Mouse (Mus musculus) stomach, embryonic 16.5 days (tissue): ENCODE data around the gene Klhl35. TPM values are rescaled to one million over a fixed set of nuclear protein-coding genes. Genes with fewer than 3 reads are reported as not detected.
"Not testable (repeated sequence)": the region's sequence is repeated elsewhere in the genome, so short reads cannot be mapped to it uniquely, and the experiment has no call there.

Experiments
- ATAC-seq: fragments of 200-750 bp; cut with Nextera tagmentation; 2 replicates; pipeline ENCODE4 v1.8.0; 2017; ENCODE audit warnings: moderate number of reproducible peaks, moderate TSS enrichment; ENCODE audit not compliant: insufficient read depth, low FRiP score
- H3K27ac ChIP-seq: fragments of 300-500 bp; sonication (generic); 2 replicates; pipeline ENCODE4 v1.5.1; 2014; ENCODE audit warnings: low read length
- H3K27me3 ChIP-seq: fragments of 300-500 bp; sonication (generic); 2 replicates; pipeline ENCODE4 v1.6.1; 2014; ENCODE audit warnings: low read length, control low read depth, mixed read lengths; ENCODE audit not compliant: control insufficient read depth, insufficient read depth
- H3K36me3 ChIP-seq: fragments of 300-500 bp; sonication (generic); 2 replicates; pipeline ENCODE4 v1.6.1; 2014; ENCODE audit warnings: low read length; ENCODE audit not compliant: control insufficient read depth, insufficient read depth
- H3K4me1 ChIP-seq: fragments of 300-500 bp; sonication (generic); 2 replicates; pipeline ENCODE4 v1.6.1; 2014; ENCODE audit warnings: low read length, control low read depth, mixed read lengths; ENCODE audit not compliant: control insufficient read depth, insufficient read depth
- H3K4me2 ChIP-seq: fragments of 300-500 bp; sonication (generic); 2 replicates; pipeline ENCODE4 v1.6.1; 2014; ENCODE audit warnings: low read depth, low read length, mixed read lengths
- H3K4me3 ChIP-seq: fragments of 300-500 bp; sonication (generic); replicated peaks from 2 replicates; pipeline ENCODE4 v1.5.1; 2014; ENCODE audit warnings: mild to moderate bottlenecking, low read length
- H3K9ac ChIP-seq: fragments of 300-500 bp; sonication (generic); 2 replicates; pipeline ENCODE4 v1.6.1; 2014; ENCODE audit warnings: low read length
- H3K9me3 ChIP-seq: fragments of 300-500 bp; sonication (generic); replicated peaks from 2 replicates; pipeline ENCODE4 v1.6.1; 2016; ENCODE audit warnings: low read length, control low read depth; ENCODE audit not compliant: control insufficient read depth
- WGBS: fragments of 180-500 bp; shearing (Covaris S2); extraction: QIAGEN DNeasy Blood & Tissue Kit; methylation state at CpG from one replicate; pipeline ENCODE4 v1.1.7; 2014; 5-methylcytosine and 5-hydroxymethylcytosine counted together
- polyA plus RNA-seq: library from polyadenylated mRNA; unstranded; fragments of >200 nt; fragmentation: Nextera tagmentation; extraction: Ambion mirVana; gene quantifications from 2 replicates; pipeline ENCODE4 v1.2.1, GENCODE M21; 2015

The Klhl35 gene
- polyA plus RNA-seq, 1 experiment from 2014 or later = 0.14 TPM

DNA sequence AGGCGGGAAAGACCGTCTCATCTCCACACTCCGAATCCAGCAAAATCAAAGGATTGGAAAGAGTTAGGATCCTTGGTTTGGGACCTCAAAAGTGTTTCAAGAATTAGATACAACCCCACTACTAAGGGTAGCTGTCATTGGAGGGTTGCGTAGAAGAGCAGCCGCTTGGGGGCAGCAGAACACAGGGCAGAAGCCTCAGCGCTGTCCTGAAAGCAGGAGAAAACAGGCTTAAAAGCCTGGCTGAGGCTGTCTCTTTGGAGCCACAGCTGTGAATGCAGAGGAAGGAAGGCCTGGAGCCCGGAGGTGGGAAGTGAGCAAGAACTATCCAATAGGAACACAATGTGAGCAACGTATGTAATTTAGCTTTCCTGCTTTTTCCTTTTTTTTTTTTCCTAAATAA is 34.4 kb downstream of the Klhl35 start:
- Histone ChIP-seq H3K9me3 (no peaks in the 10 kb centered on the region), H3K9ac (no peak overlapping the region), H3K4me3 (no peak overlapping the region), H3K27ac (no peak overlapping the region), H3K36me3 (no peaks in the 10 kb centered on the region), H3K4me1 (0 out of 2 replicates have a peak, but pooled peaks cover 3% of the 10 kb centered on the region), H3K4me2 (no peak overlapping the region), H3K27me3 (no peaks in the 10 kb centered on the region)
- peak; percentile 85 for ATAC-seq
- 3% methylated on average over 8 of the region's 8 CpGs for WGBS

DNA sequence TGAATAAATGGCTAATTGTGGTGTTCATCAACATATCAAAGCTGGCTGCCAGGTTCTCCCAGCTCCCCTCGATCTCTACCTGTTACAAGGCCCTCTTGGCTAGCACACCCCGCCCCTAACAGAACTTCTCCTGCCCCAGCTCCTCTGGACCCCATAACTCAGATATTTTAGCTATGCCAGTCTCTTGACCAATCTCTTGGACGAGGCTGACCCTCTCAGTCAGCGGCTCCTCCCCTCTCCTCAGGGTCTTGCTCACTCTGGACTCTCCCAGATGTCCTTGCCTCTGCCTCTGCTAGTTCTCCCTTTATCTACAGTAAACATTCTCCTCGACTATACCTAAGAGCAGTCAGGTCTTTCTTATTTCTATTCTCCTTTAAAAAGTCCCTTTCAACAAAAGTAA is 34.9 kb downstream of the Klhl35 start:
- no peak overlapping the region for H3K9ac ChIP-seq

DNA sequence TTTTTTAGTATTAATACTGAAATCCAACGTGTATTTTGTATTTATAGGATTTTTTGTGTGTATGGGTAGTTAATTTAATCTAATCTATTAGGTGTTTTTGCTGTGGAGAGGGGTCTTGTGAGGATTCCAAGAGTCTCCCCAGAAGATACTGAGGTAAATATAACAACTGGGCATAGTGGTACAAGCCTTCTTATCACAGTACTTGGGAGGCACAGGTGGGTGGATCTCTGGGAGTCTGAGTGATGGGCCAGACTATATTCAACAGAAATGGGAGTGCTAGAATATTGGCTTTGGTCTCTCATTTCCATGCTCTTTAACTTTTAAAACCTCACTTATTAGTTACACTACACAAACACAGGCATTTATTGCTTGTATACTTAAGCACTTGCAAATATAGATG is 35.3 kb downstream of the Klhl35 start:
- H3K4me3 ChIP-seq = no peak overlapping the region
- no peak overlapping the region for H3K4me2 ChIP-seq
- WGBS = 49% methylated on average over 1 of the region's 1 CpGs
- 0 out of 2 replicates have a peak, but pooled peaks cover 3% of the 10 kb centered on the region for H3K4me1 ChIP-seq
- H3K9me3 ChIP-seq = no peaks in the 10 kb centered on the region
- no peak overlapping the region for H3K27ac ChIP-seq
- H3K27me3 ChIP-seq = no peaks in the 10 kb centered on the region
- H3K9ac ChIP-seq = no peak overlapping the region
- ATAC-seq = no peak
- H3K36me3 ChIP-seq = no peaks in the 10 kb centered on the region

More for the DNA sequence above, 34.9 kb downstream of the Klhl35 start:
- no peak overlapping the region for H3K4me3 ChIP-seq
- ATAC-seq = peak; percentile 40; the same call in 1 of the 2 replicates
- no peaks in the 10 kb centered on the region for H3K36me3 ChIP-seq
- H3K4me2 ChIP-seq = no peak overlapping the region
- no peaks in the 10 kb centered on the region for H3K27me3 ChIP-seq
- WGBS = 26% methylated on average over 5 of the region's 5 CpGs
- no peak overlapping the region for H3K27ac ChIP-seq
- 0 out of 2 replicates have a peak, but pooled peaks cover 3% of the 10 kb centered on the region for H3K4me1 ChIP-seq
- no peaks in the 10 kb centered on the region for H3K9me3 ChIP-seq

DNA sequence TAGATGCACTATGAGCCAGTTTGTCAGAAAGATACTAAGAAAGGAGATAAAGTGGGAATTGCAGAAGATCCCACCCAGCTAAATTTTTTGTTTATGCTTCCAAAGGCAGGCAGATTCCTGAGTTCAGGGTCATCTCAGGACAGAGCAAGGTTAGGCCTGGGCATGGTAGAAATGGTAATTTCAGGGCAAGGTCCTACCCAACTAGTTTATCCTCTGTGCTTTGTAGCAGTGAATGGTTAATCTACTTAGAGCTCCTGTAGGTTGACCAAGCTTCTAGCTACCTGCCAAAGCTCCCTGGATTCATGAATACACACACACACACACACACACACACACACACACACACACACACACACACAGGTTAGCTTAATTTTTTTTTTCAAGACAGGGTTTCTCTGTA is 38.8 kb downstream of the Klhl35 start:
- H3K4me2 ChIP-seq = no peak overlapping the region
- no peak overlapping the region for H3K27ac ChIP-seq
- no peaks in the 10 kb centered on the region for H3K27me3 ChIP-seq
- ATAC-seq = no peak
- H3K9ac ChIP-seq = no peak overlapping the region
- H3K4me1 ChIP-seq = 0 out of 2 replicates have a peak, but pooled peaks cover 3% of the 10 kb centered on the region
- no peaks in the 10 kb centered on the region for H3K9me3 ChIP-seq
- H3K36me3 ChIP-seq = no peaks in the 10 kb centered on the region
- H3K4me3 ChIP-seq = no peak overlapping the region

DNA sequence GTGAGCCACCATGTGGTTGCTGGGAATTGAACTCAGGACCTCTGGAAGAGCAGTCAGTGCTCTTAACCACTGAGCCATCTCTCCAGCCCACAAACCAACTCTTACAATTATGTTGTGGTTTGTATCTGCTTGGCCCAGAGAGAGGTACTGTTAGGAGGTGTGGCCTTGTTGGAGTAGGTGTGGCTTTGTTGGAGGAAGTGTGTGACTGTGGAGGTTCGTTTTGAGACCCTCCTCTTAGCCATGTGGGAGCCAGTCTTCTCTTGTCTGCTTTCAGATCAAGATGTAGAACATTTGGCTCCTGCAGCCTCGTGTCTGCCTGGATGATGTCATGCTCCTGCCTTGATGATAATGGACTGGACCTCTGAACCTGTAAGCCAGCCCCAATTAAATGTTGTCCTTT is 42.4 kb downstream of the Klhl35 start:
- not testable (repeated sequence) for H3K9me3 ChIP-seq, H3K27ac ChIP-seq, H3K4me3 ChIP-seq, H3K36me3 ChIP-seq, H3K9ac ChIP-seq, H3K27me3 ChIP-seq, ATAC-seq, H3K4me1 ChIP-seq, H3K4me2 ChIP-seq
- 4% methylated on average over 2 of the region's 2 CpGs for WGBS

DNA sequence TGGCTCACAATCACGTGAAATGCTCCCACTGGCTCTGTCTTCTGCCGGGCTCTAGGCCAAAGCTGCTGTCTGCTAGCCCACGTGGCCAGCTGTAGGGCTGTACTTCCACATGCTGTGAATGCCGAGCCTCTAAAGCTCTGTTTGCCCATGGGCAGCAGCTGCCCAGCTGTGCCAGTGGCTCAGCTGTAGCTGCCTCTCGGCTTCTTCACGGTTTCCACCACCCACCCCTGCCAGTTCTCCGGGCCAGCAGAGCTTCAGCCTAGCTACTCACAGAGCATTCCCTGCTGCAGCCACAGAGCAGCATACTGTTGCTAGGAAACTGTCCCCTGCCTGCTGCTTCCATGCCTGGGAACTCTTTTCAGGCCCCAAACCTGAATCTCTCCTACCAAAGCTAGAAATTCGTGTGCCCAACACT is 44.3 kb downstream of the Klhl35 start:
- no peak overlapping the region for H3K4me2 ChIP-seq
- no peaks in the 10 kb centered on the region for H3K36me3 ChIP-seq
- WGBS = 13% methylated on average over 8 of the region's 8 CpGs
- H3K9me3 ChIP-seq = no peaks in the 10 kb centered on the region
- no peak overlapping the region for H3K9ac ChIP-seq
- H3K27me3 ChIP-seq = no peaks in the 10 kb centered on the region
- H3K4me1 ChIP-seq = no peaks in the 10 kb centered on the region
- H3K27ac ChIP-seq = no peak overlapping the region
- H3K4me3 ChIP-seq = no peak overlapping the region
- no peak for ATAC-seq

DNA sequence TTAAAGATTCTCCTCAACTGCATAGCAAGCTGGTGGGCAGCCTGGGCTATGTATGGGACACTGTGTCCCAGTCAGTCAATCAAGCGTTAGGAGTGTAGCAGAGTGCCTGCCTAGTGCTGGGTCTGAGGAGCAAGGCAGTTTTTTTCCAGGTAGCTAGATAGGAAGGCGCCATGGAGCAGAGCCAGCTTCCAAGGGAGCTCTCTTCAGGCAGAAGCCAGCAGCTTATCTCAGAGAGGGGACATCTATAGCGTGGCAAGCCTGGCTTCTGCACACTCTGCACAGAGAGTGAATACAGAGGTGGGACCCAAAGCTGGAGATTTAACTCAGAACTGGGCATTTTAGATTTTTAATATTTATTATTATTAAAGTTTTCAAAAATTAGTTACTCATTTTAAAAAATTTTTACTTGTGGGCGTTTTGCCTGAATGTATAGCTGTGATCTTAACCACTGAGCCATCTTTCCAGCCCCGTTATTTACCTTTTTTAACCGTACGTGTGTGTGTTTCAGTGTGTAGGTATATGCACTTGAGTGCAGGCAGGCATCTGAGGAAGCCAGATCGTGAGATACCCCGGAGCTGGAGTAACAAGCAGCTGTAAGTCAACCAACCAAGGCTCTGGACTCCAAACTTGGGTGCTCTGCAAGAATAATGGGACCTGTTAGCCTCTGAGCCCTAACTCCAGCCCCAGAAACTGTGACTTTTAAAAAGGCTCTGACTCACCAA is 50.4 kb downstream of the Klhl35 start:
- no peak overlapping the region for H3K27ac ChIP-seq
- no peaks in the 10 kb centered on the region for H3K9me3 ChIP-seq
- no peak overlapping the region for H3K4me2 ChIP-seq
- 68% methylated on average over 9 of the region's 9 CpGs for WGBS
- ATAC-seq = no peak
- H3K36me3 ChIP-seq = no peaks in the 10 kb centered on the region
- no peak overlapping the region for H3K4me3 ChIP-seq
- no peaks in the 10 kb centered on the region for H3K27me3 ChIP-seq
- H3K4me1 ChIP-seq = peaks cover 10% of the 10 kb centered on the region; the same call in 1 of the 2 replicates
- no peak overlapping the region for H3K9ac ChIP-seq

DNA sequence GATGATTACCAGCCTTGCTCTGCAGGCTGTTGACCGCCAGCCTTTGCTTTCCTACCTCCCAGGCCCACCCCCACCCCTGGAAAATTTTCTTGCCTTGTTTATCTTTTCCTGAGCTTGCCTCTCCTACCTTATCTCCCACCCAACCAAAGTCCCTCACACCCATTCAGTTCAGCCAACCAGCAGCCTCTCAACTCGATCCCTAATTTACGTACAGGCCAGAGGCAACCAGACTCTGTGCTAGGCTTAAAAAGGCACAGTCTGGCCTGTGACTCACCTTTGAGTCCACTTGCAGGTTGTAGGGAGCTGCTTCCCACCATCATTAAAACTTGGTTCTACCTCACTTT is 51.0 kb downstream of the Klhl35 start:
- H3K27ac ChIP-seq = peak overlapping the region; percentile 42; the same call in 1 of the 2 replicates
- peak; percentile 68 for ATAC-seq

DNA sequence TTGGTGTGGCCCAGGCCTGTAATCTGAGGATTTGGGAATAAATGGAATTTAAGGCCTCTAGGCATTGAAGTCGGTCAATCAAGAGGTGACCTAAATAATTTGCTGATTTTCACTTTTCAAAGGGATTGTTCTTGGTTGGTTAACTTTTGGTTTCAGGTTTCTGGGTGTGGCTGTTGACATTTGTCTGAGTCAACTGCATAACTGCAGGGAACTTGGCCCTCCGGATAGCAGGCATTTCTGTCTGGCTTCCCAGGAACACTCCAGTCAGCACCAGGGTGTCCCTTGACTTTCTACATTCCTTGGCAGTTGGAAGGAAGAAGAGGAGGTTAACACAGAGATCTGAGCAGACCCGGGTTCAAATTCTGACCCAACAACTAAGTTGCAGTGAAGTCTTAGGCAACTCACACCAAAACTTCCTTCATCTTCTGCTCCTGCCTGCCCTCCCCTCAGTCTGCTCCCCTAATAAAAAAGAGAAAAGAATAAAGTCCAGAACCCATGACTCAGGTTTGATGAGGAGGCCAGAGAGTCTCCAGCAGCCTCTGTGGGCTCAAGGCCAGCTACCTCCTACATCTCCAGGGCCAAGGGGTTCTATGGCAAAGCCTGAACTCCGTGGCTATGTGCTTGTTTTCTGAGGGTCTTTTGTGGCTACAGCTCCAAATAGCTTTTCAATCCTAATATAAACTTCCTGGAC is 53.3 kb downstream of the Klhl35 start:
- Histone ChIP-seq H3K4me3 (no peak overlapping the region), H3K9ac (no peak overlapping the region), H3K4me2 (no peak overlapping the region), H3K27ac (peak overlapping the region; percentile 82), H3K9me3 (no peaks in the 10 kb centered on the region), H3K27me3 (no peaks in the 10 kb centered on the region), H3K36me3 (no peaks in the 10 kb centered on the region), H3K4me1 (peaks cover 16% of the 10 kb centered on the region; the same call in 1 of the 2 replicates)
- peak; percentile 73 for ATAC-seq
- WGBS = 37% methylated on average over 4 of the region's 4 CpGs

More for the DNA sequence above, 51.0 kb downstream of the Klhl35 start:
- Histone ChIP-seq H3K4me1 (peaks cover 10% of the 10 kb centered on the region; the same call in 1 of the 2 replicates), H3K27me3 (no peaks in the 10 kb centered on the region), H3K9ac (no peak overlapping the region), H3K4me2 (no peak overlapping the region), H3K9me3 (no peaks in the 10 kb centered on the region), H3K4me3 (no peak overlapping the region), H3K36me3 (no peaks in the 10 kb centered on the region)
- 54% methylated on average over 3 of the region's 3 CpGs for WGBS
